Mouse (Mus musculus): ENCODE measurements around the gene Ndufv3. TPM values are rescaled to one million over a fixed set of nuclear protein-coding genes. Genes with fewer than 3 reads are reported as not detected.

Ndufv3 gene
- polyA plus RNA-seq, 1 experiment from 2014 or later = 239 TPM

DNA sequence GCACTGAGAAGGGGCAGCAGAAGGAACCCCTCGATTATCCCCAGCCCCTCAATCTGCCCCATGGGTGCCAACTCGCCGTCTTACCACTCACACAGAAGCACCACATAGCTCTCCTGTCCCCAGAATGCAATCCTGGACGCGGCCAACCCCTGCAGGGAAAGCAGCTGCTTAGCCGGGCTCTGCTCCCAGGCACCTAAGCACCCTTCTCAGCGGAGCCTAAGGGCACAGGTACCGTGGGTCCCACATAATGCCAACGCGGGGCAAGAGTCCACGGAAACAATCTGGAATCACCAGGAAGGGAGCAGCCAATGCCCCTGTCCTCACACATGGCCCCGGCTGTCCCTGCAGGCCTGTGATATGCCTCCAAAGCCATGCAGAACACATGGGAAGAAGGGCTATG, 20.2 kb upstream of the Ndufv3 start:
- WGBS = 87% methylated on average over 12 of the region's 12 CpGs

DNA sequence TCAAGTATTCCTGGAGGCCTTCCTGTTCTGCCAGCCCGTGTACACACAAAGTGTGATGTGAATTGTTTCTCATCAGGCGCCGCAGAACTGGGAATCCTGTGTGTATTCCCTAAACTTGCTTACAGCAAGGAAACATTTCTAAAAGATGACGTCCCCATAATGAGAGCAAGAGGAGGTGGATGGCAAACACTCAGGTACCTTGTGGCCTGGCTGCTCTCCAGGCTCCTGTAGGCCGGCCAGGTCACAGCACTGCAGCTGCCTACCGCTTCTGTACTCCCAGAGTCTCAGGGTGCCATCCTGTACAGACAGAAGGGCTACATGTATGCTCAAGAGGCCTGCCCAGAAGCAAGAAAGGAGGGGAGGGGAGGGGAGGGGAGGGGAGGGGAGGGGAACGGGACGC, 19.5 kb upstream of the Ndufv3 start:
- no peak overlapping the region for H3K4me3 ChIP-seq
- H3K9me3 ChIP-seq = no peaks in the 10 kb centered on the region
- 91% methylated on average over 8 of the region's 8 CpGs for WGBS
- peaks cover 98% of the 10 kb centered on the region for H3K36me3 ChIP-seq
- no peaks in the 10 kb centered on the region for H3K4me1 ChIP-seq
- no peaks in the 10 kb centered on the region for H3K27me3 ChIP-seq
- no peak overlapping the region for H3K27ac ChIP-seq
- ATAC-seq (ENCODE audit: low FRiP score, low read depth) = no peak
- no peak overlapping the region for H3K4me2 ChIP-seq (replicated peaks)
- no peak overlapping the region for H3K9ac ChIP-seq

More for the DNA sequence above, 20.2 kb upstream of the Ndufv3 start:
- Histone ChIP-seq H3K4me1 (no peaks in the 10 kb centered on the region), H3K9me3 (no peaks in the 10 kb centered on the region), H3K4me2 (replicated peaks) (no peak overlapping the region), H3K27me3 (no peaks in the 10 kb centered on the region), H3K4me3 (no peak overlapping the region), H3K27ac (no peak overlapping the region), H3K36me3 (peaks cover 98% of the 10 kb centered on the region), H3K9ac (no peak overlapping the region)
- ATAC-seq (ENCODE audit: low FRiP score, low read depth) = no peak

DNA sequence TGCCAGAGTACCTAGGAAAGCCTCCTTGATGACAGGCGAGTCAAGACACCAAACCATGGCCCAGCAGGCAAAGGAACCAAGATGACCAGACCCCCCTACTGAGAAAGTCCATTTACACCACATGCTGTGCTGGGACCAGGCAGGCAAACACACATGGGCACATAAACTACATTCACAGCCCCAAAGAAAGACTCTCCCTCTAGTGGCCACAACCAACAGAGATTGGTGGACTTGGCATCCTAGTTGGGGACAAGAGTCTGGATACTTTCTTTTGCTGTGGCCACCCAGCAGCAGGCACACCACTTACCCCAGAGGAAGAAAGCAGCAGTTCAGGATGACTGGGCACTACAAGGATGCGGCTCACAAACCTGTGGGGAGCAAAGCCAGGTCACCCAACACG, 19.0 kb upstream of the Ndufv3 start:
- no peak overlapping the region for H3K4me2 ChIP-seq (replicated peaks)
- no peaks in the 10 kb centered on the region for H3K27me3 ChIP-seq
- 79% methylated on average over 3 of the region's 3 CpGs for WGBS
- no peak for ATAC-seq (ENCODE audit: low FRiP score, low read depth)
- H3K9ac ChIP-seq = no peak overlapping the region
- H3K36me3 ChIP-seq = peaks cover 98% of the 10 kb centered on the region
- H3K9me3 ChIP-seq = no peaks in the 10 kb centered on the region
- H3K4me3 ChIP-seq = no peak overlapping the region
- H3K4me1 ChIP-seq = no peaks in the 10 kb centered on the region
- H3K27ac ChIP-seq = no peak overlapping the region

GRCm38 (mm10) chr17:31502261-31502927, 17.5 kb upstream of the Ndufv3 start:
- no peak overlapping the region for H3K4me3 ChIP-seq
- 91% methylated on average over 12 of the region's 12 CpGs for WGBS
- no peak overlapping the region for H3K9ac ChIP-seq
- H3K27me3 ChIP-seq = no peaks in the 10 kb centered on the region
- peaks cover 96% of the 10 kb centered on the region for H3K36me3 ChIP-seq
- no peaks in the 10 kb centered on the region for H3K4me1 ChIP-seq
- no peak overlapping the region for H3K4me2 ChIP-seq (replicated peaks)
- H3K27ac ChIP-seq = no peak overlapping the region
- no peak for ATAC-seq (ENCODE audit: low FRiP score, low read depth)
- no peaks in the 10 kb centered on the region for H3K9me3 ChIP-seq

GRCm38 (mm10) chr17:31503337-31503736, 16.6 kb upstream of the Ndufv3 start:
- ATAC-seq (ENCODE audit: low FRiP score, low read depth) = no peak
- Histone ChIP-seq H3K9me3 (no peaks in the 10 kb centered on the region), H3K27ac (no peak overlapping the region), H3K9ac (no peak overlapping the region), H3K36me3 (peaks cover 96% of the 10 kb centered on the region), H3K4me1 (no peaks in the 10 kb centered on the region), H3K4me3 (no peak overlapping the region), H3K4me2 (replicated peaks) (no peak overlapping the region), H3K27me3 (no peaks in the 10 kb centered on the region)
- WGBS = 94% methylated on average over 12 of the region's 12 CpGs

DNA sequence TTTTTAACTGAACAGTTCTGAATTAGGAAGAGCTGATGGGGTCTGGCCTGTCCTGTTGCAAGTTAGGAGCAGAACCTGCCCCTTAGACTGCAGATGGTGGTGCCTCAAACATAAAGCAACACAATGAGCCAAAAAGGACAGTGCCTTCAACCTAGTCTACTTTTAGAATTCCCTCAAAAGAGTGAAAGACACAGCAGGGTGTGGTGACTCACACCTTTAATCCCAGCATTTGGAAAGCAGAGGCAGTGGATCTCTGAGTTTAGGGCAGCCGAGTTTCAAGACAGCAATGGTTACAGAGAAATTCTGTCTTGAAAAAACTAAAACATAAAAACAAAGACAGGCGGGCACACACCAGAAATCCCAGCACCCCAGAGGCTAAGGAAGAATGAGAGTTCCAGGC, 16.0 kb upstream of the Ndufv3 start:
- Histone ChIP-seq H3K36me3 (peaks cover 95% of the 10 kb centered on the region), H3K27me3 (no peaks in the 10 kb centered on the region), H3K9ac (no peak overlapping the region), H3K4me1 (no peaks in the 10 kb centered on the region), H3K4me2 (replicated peaks) (no peak overlapping the region), H3K4me3 (no peak overlapping the region), H3K27ac (no peak overlapping the region), H3K9me3 (no peaks in the 10 kb centered on the region)
- ATAC-seq (ENCODE audit: low FRiP score, low read depth) = no peak
- 82% methylated on average over 2 of the region's 2 CpGs for WGBS

DNA sequence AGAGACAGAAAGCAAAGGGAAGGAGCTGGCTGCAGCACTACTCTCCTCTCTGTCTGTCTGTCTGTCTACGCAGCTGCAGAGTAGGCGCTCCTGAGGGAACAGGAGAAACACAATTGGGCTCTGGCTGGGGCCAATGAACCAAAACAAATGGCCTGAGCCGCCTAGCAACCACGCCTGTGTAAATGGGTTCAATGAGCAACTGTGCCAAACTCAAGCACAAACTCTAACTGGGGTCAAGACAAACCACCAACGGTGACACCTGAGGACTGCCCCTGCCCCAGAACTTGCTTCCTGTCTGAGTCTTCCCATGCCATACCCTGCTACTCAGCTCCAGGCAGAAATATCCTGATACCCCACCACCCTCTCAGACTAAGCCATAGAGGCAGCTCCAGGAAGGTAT, 14.9 kb upstream of the Ndufv3 start:
- Histone ChIP-seq H3K4me2 (replicated peaks) (no peak overlapping the region), H3K4me3 (no peak overlapping the region), H3K27me3 (no peaks in the 10 kb centered on the region), H3K9me3 (no peaks in the 10 kb centered on the region), H3K36me3 (peaks cover 95% of the 10 kb centered on the region), H3K27ac (no peak overlapping the region), H3K4me1 (no peaks in the 10 kb centered on the region), H3K9ac (no peak overlapping the region)
- ATAC-seq (ENCODE audit: low FRiP score, low read depth) = no peak
- 84% methylated on average over 5 of the region's 5 CpGs for WGBS

DNA sequence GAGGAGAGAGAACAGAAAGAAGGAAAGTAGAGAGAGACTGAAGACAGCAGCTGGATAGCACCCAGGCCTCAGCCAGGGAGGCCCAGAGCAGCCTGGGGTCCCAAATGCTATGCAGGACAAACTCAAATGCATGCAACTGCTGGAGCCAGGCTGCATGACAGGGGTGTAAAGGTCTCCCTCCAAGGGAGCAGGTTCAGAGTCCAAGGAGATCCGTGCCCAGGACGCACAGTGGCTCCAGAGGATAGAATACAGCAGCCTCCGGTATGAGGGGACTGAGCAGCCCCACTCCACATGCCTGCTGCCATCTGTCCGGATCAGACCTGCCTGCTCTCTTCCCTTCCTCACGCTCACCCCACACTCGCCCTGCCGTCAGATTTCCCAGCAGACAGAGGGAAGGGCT, 13.6 kb upstream of the Ndufv3 start:
- H3K27me3 ChIP-seq = no peaks in the 10 kb centered on the region
- WGBS = 82% methylated on average over 7 of the region's 7 CpGs
- H3K4me2 ChIP-seq (replicated peaks) = no peak overlapping the region
- H3K4me3 ChIP-seq = no peak overlapping the region
- H3K9me3 ChIP-seq = peaks cover 3% of the 10 kb centered on the region; the same call in 1 of the 2 replicates
- no peak for ATAC-seq (ENCODE audit: low FRiP score, low read depth)
- peaks cover 3% of the 10 kb centered on the region; the same call in 1 of the 2 replicates for H3K4me1 ChIP-seq
- H3K36me3 ChIP-seq = peaks cover 85% of the 10 kb centered on the region
- H3K27ac ChIP-seq = no peak overlapping the region
- no peak overlapping the region for H3K9ac ChIP-seq

DNA sequence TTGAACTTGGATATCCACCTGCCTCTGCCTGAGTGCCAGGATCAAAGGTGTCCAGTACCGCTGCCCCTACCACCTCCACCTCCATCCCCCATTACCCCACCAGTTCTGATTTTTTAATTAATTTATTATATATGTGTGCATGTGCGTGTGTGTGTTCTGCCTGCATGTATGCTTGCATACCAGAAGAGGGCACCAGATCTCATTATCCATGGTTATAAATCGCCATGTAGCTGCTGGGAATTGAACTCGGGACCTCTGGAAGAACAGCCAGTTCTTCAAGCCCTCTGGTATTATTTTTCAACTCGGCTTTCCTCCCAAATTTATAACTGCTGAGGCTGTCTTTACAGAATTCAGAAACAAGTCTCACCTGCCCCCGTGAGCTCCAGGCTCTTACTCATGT, 9.0 kb upstream of the Ndufv3 start:
- WGBS = 93% methylated on average over 6 of the region's 6 CpGs
- ATAC-seq (ENCODE audit: low FRiP score, low read depth) = no peak
- Histone ChIP-seq H3K4me1 (peaks cover 11% of the 10 kb centered on the region), H3K36me3 (peaks cover 38% of the 10 kb centered on the region), H3K27me3 (no peaks in the 10 kb centered on the region), H3K4me3 (peak overlapping the region; percentile 68), H3K9me3 (peaks cover 3% of the 10 kb centered on the region; the same call in 1 of the 2 replicates), H3K9ac (no peak overlapping the region), H3K27ac (no peak overlapping the region), H3K4me2 (replicated peaks) (peak overlapping the region; percentile 72)

- peak overlapping the region; percentile 72 for H3K4me2 ChIP-seq (replicated peaks)
- peak overlapping the region; percentile 69 for H3K27ac ChIP-seq
- peaks cover 3% of the 10 kb centered on the region; the same call in 1 of the 2 replicates for H3K9me3 ChIP-seq
- peak overlapping the region; percentile 70 for H3K9ac ChIP-seq
- peak overlapping the region; percentile 68 for H3K4me3 ChIP-seq
- H3K4me1 ChIP-seq = peaks cover 11% of the 10 kb centered on the region
- under 1% methylated on average over 56 of the region's 56 CpGs for WGBS
- peak; percentile 97 for ATAC-seq (ENCODE audit: low FRiP score, low read depth)
- H3K27me3 ChIP-seq = no peaks in the 10 kb centered on the region
- H3K36me3 ChIP-seq = peaks cover 30% of the 10 kb centered on the region
Observed at GRCm38 (mm10) chr17:31511792-31512495, 8.0 kb upstream of the Ndufv3 start.

- Histone ChIP-seq H3K4me3 (peak overlapping the region; percentile 68), H3K27ac (no peak overlapping the region; the same call in 1 of the 2 replicates), H3K4me2 (replicated peaks) (peak overlapping the region; percentile 72), H3K9me3 (peaks cover 3% of the 10 kb centered on the region; the same call in 1 of the 2 replicates), H3K27me3 (no peaks in the 10 kb centered on the region), H3K4me1 (peaks cover 11% of the 10 kb centered on the region), H3K9ac (peak overlapping the region; percentile 70), H3K36me3 (peaks cover 24% of the 10 kb centered on the region)
- WGBS = 16% methylated on average over 6 of the region's 6 CpGs
- ATAC-seq (ENCODE audit: low FRiP score, low read depth) = 0 out of 2 replicates have a peak, but pooled peaks have one; percentile 6
Observed at GRCm38 (mm10) chr17:31512593-31512992, 7.3 kb upstream of the Ndufv3 start.

- no peak for ATAC-seq (ENCODE audit: low FRiP score, low read depth)
- H3K27me3 ChIP-seq = no peaks in the 10 kb centered on the region
- H3K4me3 ChIP-seq = no peak overlapping the region
- no peak overlapping the region for H3K4me2 ChIP-seq (replicated peaks)
- peaks cover 4% of the 10 kb centered on the region for H3K36me3 ChIP-seq
- no peak overlapping the region for H3K9ac ChIP-seq
- H3K4me1 ChIP-seq = peaks cover 11% of the 10 kb centered on the region
- WGBS = 56% methylated on average over 1 of the region's 1 CpGs
- no peak overlapping the region for H3K27ac ChIP-seq
- H3K9me3 ChIP-seq = peaks cover 3% of the 10 kb centered on the region; the same call in 1 of the 2 replicates
Observed at GRCm38 (mm10) chr17:31514696-31515095, 5.2 kb upstream of the Ndufv3 start.

Data from limb, embryonic 13.5 days (tissue).